Mouse (Mus musculus): ENCODE data around the gene Rbm20.

Gene Rbm20

GRCm38 (mm10) chr19:53815714-53816113 lies 138.6 kb downstream of the Rbm20 start:
- no peak for DNase-seq (ENCODE audit: low spot score)

GRCm38 (mm10) chr19:53816242-53816641 lies 139.1 kb downstream of the Rbm20 start:
- DNase-seq (ENCODE audit: low spot score): no peak

DNA sequence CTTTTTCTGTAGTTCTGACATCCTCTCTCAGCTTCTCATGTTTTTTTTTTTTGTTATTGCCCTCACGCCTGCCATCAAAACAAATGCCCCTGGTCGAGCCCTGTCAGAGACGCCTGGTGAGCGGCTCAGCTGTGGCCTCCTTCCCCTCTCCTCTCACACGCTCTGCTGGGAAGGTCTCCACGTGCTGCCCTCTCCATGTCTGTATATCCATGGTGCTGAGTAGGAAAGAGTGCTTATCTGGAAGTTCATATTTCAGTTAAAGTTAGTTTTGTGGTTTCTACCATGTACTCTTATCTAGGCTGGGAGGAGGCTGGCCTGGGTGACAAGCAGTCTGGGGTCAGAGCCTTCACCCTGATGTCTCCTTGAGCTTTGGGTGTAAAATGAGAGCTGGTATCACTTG lies 142.2 kb downstream of the Rbm20 start:
- DNase-seq (ENCODE audit: low spot score): no peak

- no peak for DNase-seq (ENCODE audit: low spot score)
Observed at GRCm38 (mm10) chr19:53821241-53822120, 144.4 kb downstream of the Rbm20 start.

DNA sequence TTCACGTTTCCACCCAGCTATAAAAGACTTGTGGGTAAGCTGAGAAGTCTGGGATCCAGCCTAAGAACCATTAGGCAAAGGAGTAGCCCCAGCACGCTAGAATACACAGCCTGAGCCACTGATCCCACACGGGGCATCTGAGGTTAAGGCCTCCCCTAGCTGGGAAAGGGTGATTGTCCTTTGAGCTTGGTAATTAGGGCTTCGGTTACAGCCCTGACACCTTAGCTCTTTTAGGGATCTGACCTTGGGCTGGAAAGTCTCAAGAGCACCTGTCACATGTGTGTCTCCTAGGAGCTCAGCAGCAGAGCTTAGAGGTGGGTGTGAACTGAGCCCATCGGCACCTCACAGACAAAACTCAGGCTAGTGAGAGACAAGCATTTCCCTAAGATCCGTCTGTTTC lies 146.7 kb downstream of the Rbm20 start:
- DNase-seq (ENCODE audit: low spot score): no peak

- no peak for DNase-seq (ENCODE audit: low spot score)
Observed at GRCm38 (mm10) chr19:53824872-53825680, 148.0 kb downstream of the Rbm20 start.

- DNase-seq (ENCODE audit: low spot score): no peak
Observed at GRCm38 (mm10) chr19:53829990-53830389, 152.9 kb downstream of the Rbm20 start.

GRCm38 (mm10) chr19:53830407-53831163 lies 153.5 kb downstream of the Rbm20 start:
- DNase-seq (ENCODE audit: low spot score): no peak

DNA sequence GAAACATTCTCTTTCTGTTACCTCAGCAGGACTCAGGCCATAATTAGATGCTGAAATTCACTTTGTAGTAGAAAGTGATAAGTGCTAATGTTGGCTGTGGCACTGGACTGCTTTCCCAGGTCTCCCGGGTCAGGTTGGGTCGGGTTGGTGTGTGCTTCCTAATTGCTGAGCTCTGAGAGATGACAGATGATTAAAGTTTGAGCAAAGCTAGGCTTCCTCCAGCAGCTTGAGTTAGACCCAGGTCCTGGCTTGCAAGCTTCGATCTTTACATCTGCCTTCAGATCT lies 154.0 kb downstream of the Rbm20 start:
- DNase-seq (ENCODE audit: low spot score): no peak

DNA sequence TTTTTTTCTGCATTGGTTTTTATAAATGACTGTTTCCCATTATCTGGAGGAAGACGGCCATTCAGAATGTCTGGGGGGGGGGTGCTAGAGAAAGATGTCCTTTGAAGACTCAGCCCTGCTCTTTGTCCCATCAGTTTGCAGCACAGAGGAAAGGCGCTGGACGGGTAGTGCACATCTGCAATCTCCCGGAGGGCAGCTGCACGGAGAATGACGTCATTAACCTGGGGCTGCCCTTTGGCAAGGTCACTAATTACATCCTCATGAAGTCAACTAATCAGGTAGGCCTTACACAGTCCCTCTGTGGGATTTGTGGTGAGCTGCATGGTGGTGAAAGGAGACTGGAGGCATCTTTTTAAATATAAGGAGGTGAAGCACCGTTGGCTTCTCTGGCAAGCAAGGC lies 155.4 kb downstream of the Rbm20 start:
- no peak for DNase-seq (ENCODE audit: low spot score)

DNA sequence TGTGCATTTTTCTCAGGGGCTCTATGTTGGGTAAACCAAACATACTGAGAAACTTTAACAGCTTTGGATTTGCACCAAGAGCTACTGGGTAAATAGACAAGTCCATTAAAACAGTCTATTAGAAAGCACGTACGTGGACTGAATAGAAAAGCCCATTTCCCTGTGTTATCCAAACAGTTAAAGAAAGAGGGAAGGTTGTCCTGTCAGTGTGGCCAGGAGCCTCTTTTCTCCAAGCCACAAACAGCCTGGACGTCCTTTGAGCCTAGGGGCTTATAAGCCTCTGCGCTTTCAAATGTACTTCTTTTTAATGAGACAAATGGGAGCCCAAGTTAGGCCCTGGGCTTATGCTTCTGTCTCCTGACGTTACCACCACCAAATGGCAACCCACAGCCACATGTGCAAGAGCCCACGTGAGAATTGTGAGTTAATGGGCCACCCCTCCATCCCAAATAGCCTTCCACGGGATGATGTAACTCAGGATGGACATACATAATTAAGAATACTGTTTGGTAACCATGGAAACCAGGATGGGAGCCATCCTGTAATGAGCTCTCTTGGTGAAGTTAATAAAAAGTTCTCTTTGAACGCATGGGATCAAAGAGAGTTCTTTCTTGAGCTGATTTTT lies 156.8 kb downstream of the Rbm20 start:
- no peak for DNase-seq (ENCODE audit: low spot score)

- DNase-seq (ENCODE audit: low spot score): no peak
Observed at GRCm38 (mm10) chr19:53836569-53837454, 159.7 kb downstream of the Rbm20 start.

GRCm38 (mm10) chr19:53838850-53839249 lies 161.7 kb downstream of the Rbm20 start:
- no peak for DNase-seq (ENCODE audit: low spot score)

GRCm38 (mm10) chr19:53839837-53840236 lies 162.7 kb downstream of the Rbm20 start:
- no peak for DNase-seq (ENCODE audit: low spot score)

- no peak for DNase-seq (ENCODE audit: low spot score)
Observed at GRCm38 (mm10) chr19:53841915-53842314, 164.8 kb downstream of the Rbm20 start.

DNA sequence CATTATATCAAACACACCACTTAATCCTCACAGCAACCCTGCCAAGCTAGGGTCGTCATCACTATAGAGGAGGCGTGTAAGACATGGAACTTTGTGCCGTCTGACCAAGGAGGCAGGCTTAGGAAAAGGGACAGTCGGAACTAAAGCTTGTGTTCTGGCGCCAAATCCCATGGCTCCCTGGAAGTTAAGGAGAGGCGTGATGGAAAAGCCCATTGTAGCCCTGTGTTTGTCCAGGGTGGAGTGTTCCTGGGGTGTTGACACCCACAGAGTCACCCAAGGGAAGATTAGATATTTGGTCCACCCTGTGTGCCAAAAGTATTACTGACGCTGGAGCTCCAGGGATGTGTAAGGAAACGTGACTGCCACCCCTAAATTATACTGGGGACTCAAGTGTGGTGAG lies 166.9 kb downstream of the Rbm20 start:
- DNase-seq (ENCODE audit: low spot score): no peak

DNA sequence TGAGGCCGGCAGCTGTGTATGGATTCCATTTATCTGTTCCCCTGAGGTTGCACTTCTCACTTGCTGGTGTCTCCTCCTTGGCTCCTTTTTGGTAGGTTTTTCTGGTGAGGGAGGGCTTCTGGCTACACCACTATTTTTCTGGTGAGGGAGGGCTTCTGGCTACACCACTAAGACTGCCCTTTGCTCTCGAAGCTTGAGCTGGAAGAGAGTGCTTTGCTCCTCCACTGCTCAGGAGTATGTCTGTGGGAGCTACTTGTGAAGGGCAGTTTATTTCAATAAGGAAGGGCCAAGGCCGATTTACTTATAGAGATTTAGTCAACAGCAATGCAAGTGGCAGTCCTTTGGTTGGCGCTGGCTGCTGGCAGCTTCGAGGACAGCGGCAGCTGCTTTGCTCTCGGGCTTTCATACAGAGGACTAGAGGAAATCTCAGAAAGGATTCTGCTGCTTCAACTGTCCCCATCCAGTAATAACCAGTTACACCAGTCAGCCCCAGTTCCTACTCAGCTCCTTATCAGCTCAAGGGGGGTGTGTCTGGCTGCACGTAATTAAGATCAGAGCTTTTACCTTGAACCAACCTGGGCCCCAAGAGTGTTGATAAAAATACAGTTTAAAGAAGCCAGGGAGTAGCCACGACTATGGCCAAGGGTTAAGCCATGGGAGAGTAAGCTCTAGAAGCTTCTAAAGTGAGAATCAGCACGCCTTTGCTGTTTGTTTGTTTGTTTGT lies 171.3 kb downstream of the Rbm20 start:
- no peak for DNase-seq (ENCODE audit: low spot score)

GRCm38 (mm10) chr19:53850166-53850922 lies 173.2 kb downstream of the Rbm20 start:
- DNase-seq (ENCODE audit: low spot score): peak; percentile 69

DNA sequence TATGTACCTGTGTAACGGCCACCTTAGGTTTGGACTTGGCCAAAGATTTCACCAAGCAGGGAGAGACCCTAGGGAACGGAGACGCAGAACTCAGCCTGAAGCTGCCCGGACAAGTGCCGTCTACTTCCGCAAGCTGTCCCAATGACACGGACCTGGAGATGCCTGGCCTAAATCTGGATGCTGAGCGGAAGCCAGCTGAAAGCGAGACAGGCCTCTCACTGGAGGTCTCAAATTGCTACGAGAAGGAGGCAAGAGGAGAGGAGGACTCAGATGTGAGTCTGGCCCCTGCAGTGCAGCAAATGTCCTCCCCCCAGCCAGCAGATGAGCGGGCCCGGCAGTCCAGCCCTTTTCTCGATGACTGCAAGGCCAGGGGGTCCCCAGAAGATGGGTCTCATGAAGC lies 174.2 kb downstream of the Rbm20 start:
- no peak for DNase-seq (ENCODE audit: low spot score)

Measured in urinary bladder, postnatal 25 days (tissue).